In genomic region chr16:42907283-42907701, GRCm38 (mm10) we compare ENCODE assay signal across 8 mouse cellular contexts. TPM values are rescaled to one million over a fixed set of nuclear protein-coding genes. Genes with fewer than 3 reads are reported as not detected.
DNase-seq lines count a peak whose midpoint lies in the region; ATAC-seq and TF ChIP-seq lines count a peak whose summit lies in the region.

No protein-coding gene starts in this region.

- H3K4me1 ChIP-seq in forebrain, postnatal 0 days (ENCODE audit: insufficient read depth), result peaks cover 6% of the 10 kb centered on the region; the same call in 1 of the 2 replicates
- no peaks in the 10 kb centered on the region for H3K4me1 ChIP-seq in intestine, embryonic 14.5 days (replicated peaks; ENCODE audit: control insufficient read depth, insufficient read depth, low read length)
- H3K4me1 ChIP-seq in liver, embryonic 16.5 days (ENCODE audit: control insufficient read depth, low read depth, low read length), result no peaks in the 10 kb centered on the region
- H3K4me1 ChIP-seq in neural tube, embryonic 14.5 days (ENCODE audit: control insufficient read depth, insufficient read depth, low read length), result no peaks in the 10 kb centered on the region

- H3K36me3 ChIP-seq in forebrain, postnatal 0 days (ENCODE audit: insufficient read depth), result no peaks in the 10 kb centered on the region
- H3K36me3 ChIP-seq in intestine, embryonic 14.5 days (ENCODE audit: control insufficient read depth, insufficient read depth, low read length), result no peaks in the 10 kb centered on the region
- no peaks in the 10 kb centered on the region for H3K36me3 ChIP-seq in liver, embryonic 16.5 days (ENCODE audit: control insufficient read depth, insufficient read depth)
- H3K36me3 ChIP-seq in neural tube, embryonic 14.5 days (ENCODE audit: control insufficient read depth, insufficient read depth, low read length), result no peaks in the 10 kb centered on the region

- H3K4me2 ChIP-seq in forebrain, postnatal 0 days (ENCODE audit: low read depth), result peak overlapping the region; percentile 58
- peak overlapping the region; percentile 54 for H3K4me2 ChIP-seq in intestine, embryonic 14.5 days (ENCODE audit: low read length)
- H3K4me2 ChIP-seq in liver, embryonic 16.5 days (ENCODE audit: low read depth, low read length), result peak overlapping the region; percentile 1; the same call in 1 of the 2 replicates
- H3K4me2 ChIP-seq in neural tube, embryonic 14.5 days (ENCODE audit: low read depth, low read length), result peak overlapping the region; percentile 26

- peak overlapping the region; percentile 79 for H3K27ac ChIP-seq in forebrain, postnatal 0 days (ENCODE audit: low read depth, low read length)
- peak overlapping the region; percentile 64 for H3K27ac ChIP-seq in intestine, embryonic 14.5 days (ENCODE audit: low read depth)
- H3K27ac ChIP-seq in liver, embryonic 16.5 days (ENCODE audit: low read length), result peak overlapping the region; percentile 6
- H3K27ac ChIP-seq in neural tube, embryonic 14.5 days (ENCODE audit: low read depth, low read length), result no peak overlapping the region

- DNase-seq in adrenal gland, adult (ENCODE audit: inconsistent age in 2 of 2, low spot score in 1 of 2), result peak; percentile 62 to 93
- no peak for DNase-seq in adrenal gland, postnatal 4 days (ENCODE audit: low spot score in 2 of 2)
- DNase-seq in adrenal gland, postnatal 14 days, result peak; percentile 54
- DNase-seq in forebrain, postnatal 0 days, result peak; percentile 53
- no peak for DNase-seq in intestine, embryonic 14.5 days (ENCODE audit: low spot score)
- no peak for DNase-seq in left cerebral cortex, adult 9 months (ENCODE audit: low spot score in 2 of 2)

- H3K27me3 ChIP-seq in forebrain, postnatal 0 days (ENCODE audit: insufficient read depth, low read length), result no peaks in the 10 kb centered on the region
- H3K27me3 ChIP-seq in intestine, embryonic 14.5 days (replicated peaks; ENCODE audit: control insufficient read depth, insufficient read depth, low read length), result no peaks in the 10 kb centered on the region
- H3K27me3 ChIP-seq in liver, embryonic 16.5 days (ENCODE audit: control insufficient read depth, insufficient read depth, low read depth, low read length), result no peaks in the 10 kb centered on the region
- no peaks in the 10 kb centered on the region for H3K27me3 ChIP-seq in neural tube, embryonic 14.5 days (ENCODE audit: control insufficient read depth, insufficient read depth, low read length)

- TF ChIP-seq CTCF in forebrain, postnatal 0 days (IDR thresholded peaks at IDR 0.05; ENCODE audit: low read depth), result no peak

- 4% methylated on average over 4 of the region's 4 CpGs for WGBS in forebrain, postnatal 0 days
- 27% methylated on average over 4 of the region's 4 CpGs for WGBS in intestine, embryonic 14.5 days
- WGBS in liver, embryonic 16.5 days (ENCODE audit: insufficient replicate concordance), result 13% methylated on average over 4 of the region's 4 CpGs
- WGBS in neural tube, embryonic 14.5 days, result 38% methylated on average over 4 of the region's 4 CpGs

- H3K9me3 ChIP-seq in forebrain, postnatal 0 days (ENCODE audit: low read length), result no peaks in the 10 kb centered on the region
- H3K9me3 ChIP-seq in intestine, embryonic 14.5 days (ENCODE audit: control insufficient read depth, low read length), result no peaks in the 10 kb centered on the region
- no peaks in the 10 kb centered on the region for H3K9me3 ChIP-seq in liver, embryonic 16.5 days (replicated peaks; ENCODE audit: control insufficient read depth, low read length)
- H3K9me3 ChIP-seq in neural tube, embryonic 14.5 days (ENCODE audit: control insufficient read depth, low read length), result no peaks in the 10 kb centered on the region

- peak overlapping the region; percentile 34 for H3K4me3 ChIP-seq in forebrain, postnatal 0 days (ENCODE audit: low read depth, low read length)
- H3K4me3 ChIP-seq in intestine, embryonic 14.5 days (ENCODE audit: low read depth, low read length), result peak overlapping the region; percentile 35
- H3K4me3 ChIP-seq in liver, embryonic 16.5 days (ENCODE audit: low read depth, low read length), result peak overlapping the region; percentile 28
- peak overlapping the region; percentile 2; the same call in 1 of the 2 replicates for H3K4me3 ChIP-seq in neural tube, embryonic 14.5 days (ENCODE audit: low read depth, low read length)

- peak; percentile 84 for ATAC-seq in forebrain, postnatal 0 days
- no peak for ATAC-seq in intestine, embryonic 14.5 days (replicated peaks; ENCODE audit: low FRiP score, low TSS enrichment, low read depth)
- peak; percentile 64 for ATAC-seq in liver, embryonic 16.5 days (ENCODE audit: low read depth)
- ATAC-seq in neural tube, embryonic 14.5 days (ENCODE audit: low read depth), result no peak; the same call in 1 of the 2 replicates

- peak overlapping the region; percentile 50 for H3K9ac ChIP-seq in forebrain, postnatal 0 days
- peak overlapping the region; percentile 41 for H3K9ac ChIP-seq in intestine, embryonic 14.5 days (ENCODE audit: low read length)
- H3K9ac ChIP-seq in liver, embryonic 16.5 days (ENCODE audit: low read depth, low read length), result no peak overlapping the region; the same call in 1 of the 2 replicates
- H3K9ac ChIP-seq in neural tube, embryonic 14.5 days (replicated peaks; ENCODE audit: low read depth, low read length), result no peak overlapping the region

RNA-seq across cellular contexts. Expression of gene Zbtb20, which starts 31.6 kb away (rescaled TPM):
- 10 to 100 TPM; 78.8 to 85.4 TPM for total RNA-seq in adrenal gland, postnatal 4 days (2021)
- 143 and 147 TPM in 2 replicates for total RNA-seq in adrenal gland, postnatal 14 days (2021)
- 38.5 and 63.4 TPM in 2 replicates for total RNA-seq in forebrain, postnatal 0 days (2014; rRNA removed)
- 29.1 and 90.9 TPM in 2 replicates for polyA plus RNA-seq in forebrain, postnatal 0 days (2015; fragmentation: Nextera tagmentation; extraction: Ambion mirVana)
- 26.9 and 27.3 TPM in 2 replicates for polyA plus RNA-seq in intestine, embryonic 14.5 days (2014; fragmentation: Nextera tagmentation; extraction: Ambion mirVana)
- 5.6 and 5.7 TPM in 2 replicates for polyA plus RNA-seq in liver, embryonic 16.5 days (2015; fragmentation: Nextera tagmentation; extraction: Ambion mirVana)
- polyA plus RNA-seq in neural tube, embryonic 14.5 days (2014; fragmentation: Nextera tagmentation; extraction: Ambion mirVana), result 57.2 and 71.0 TPM in 2 replicates

Comparison
In these comparisons a context has a peak if more than half of its experiments do, and no peak if none do; other contexts are left out.
1. DNase-seq: peak in adrenal gland, adult (2 of 2), adrenal gland, postnatal 14 days (single experiment) and forebrain, postnatal 0 days (single experiment); none in adrenal gland, postnatal 4 days (0 of 2), intestine, embryonic 14.5 days (single experiment) and left cerebral cortex, adult 9 months (0 of 2).
2. ATAC-seq: peak in forebrain, postnatal 0 days (single experiment) and liver, embryonic 16.5 days (single experiment); none in intestine, embryonic 14.5 days (single experiment) and neural tube, embryonic 14.5 days (single experiment).
3. H3K4me2 ChIP-seq: peak in every context shown above with its lines; median percentile 58 in forebrain, postnatal 0 days; 54 in intestine, embryonic 14.5 days; 26 in neural tube, embryonic 14.5 days; 1 in liver, embryonic 16.5 days.
4. H3K9ac ChIP-seq: peak in forebrain, postnatal 0 days (single experiment) and intestine, embryonic 14.5 days (single experiment); none in liver, embryonic 16.5 days (single experiment) and neural tube, embryonic 14.5 days (single experiment).
5. Peak in every context shown above with its lines, with median percentiles within 50 percentile points of each other: H3K4me3 ChIP-seq.